23 mouse cellular contexts compared by ENCODE assay signal in the genomic region with DNA sequence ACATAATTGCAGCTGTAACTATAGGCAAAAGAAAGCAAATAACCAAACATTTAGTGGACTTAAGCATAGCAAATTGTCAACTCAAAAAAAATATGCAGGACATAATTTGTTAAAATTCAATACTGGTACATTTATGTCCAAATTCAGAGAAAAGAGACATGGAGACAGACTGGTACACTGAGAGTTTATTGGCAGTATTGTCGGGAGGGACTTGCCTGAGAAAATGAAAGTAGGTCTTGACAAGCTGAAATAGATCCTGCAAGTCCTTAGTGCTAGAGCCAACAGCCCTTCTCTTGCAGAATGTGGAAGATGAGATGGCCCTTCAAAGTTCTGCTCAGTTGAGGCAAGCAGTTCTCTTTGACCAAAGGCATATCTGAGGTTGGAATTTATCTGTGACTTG.
"Had no signal": no experiment of that assay in that cellular context is flagged by ENCODE, and none has a peak within 500 bp of the region (broad histone marks: within the 10 kb centered on the region; RNA-seq: fewer than 3 reads in every experiment).

No protein-coding gene starts in this region.

- H3K27ac ChIP-seq: liver, embryonic 15.5 days; lung, embryonic 15.5 days; macrophage; midbrain, embryonic 10.5 days; midbrain, embryonic 12.5 days; neural tube, embryonic 13.5 days; neural tube, embryonic 15.5 days had no signal

- H3K4me3 ChIP-seq: liver, embryonic 15.5 days; lung, embryonic 15.5 days; midbrain, embryonic 10.5 days; midbrain, embryonic 12.5 days; neural tube, embryonic 13.5 days; neural tube, embryonic 15.5 days had no signal

- H3K4me1 ChIP-seq: liver, embryonic 15.5 days; midbrain, embryonic 12.5 days; neural tube, embryonic 13.5 days; neural tube, embryonic 15.5 days had no signal

- DNase-seq: liver, postnatal 0 days; lung, adult 2 months; lung, postnatal 14 days; lung, postnatal 36 days; midbrain, embryonic 14.5 days; retina, postnatal 1 day; right cerebral cortex, adult 18-20 months; right cerebral cortex, postnatal 25 days; right cerebral cortex, postnatal 4 days; spleen, adult 18-20 months; thymus, adult 18-20 months; thymus, postnatal 14 days; thymus, postnatal 36 days had no signal

- H3K9me3 ChIP-seq: liver, embryonic 15.5 days; lung, embryonic 15.5 days; megakaryocyte, embryonic 14.5 days; midbrain, embryonic 10.5 days; midbrain, embryonic 12.5 days; neural tube, embryonic 13.5 days; neural tube, embryonic 15.5 days had no signal

- H3K36me3 ChIP-seq: liver, embryonic 15.5 days; lung, embryonic 15.5 days; midbrain, embryonic 10.5 days; midbrain, embryonic 12.5 days; neural tube, embryonic 13.5 days; neural tube, embryonic 15.5 days had no signal

- ATAC-seq: liver, postnatal 0 days; lung, postnatal 0 days; midbrain, embryonic 16.5 days had no signal

- H3K9ac ChIP-seq: liver, embryonic 15.5 days; liver, postnatal 0 days; lung, embryonic 15.5 days; midbrain, embryonic 12.5 days; neural tube, embryonic 13.5 days; neural tube, embryonic 15.5 days had no signal

- H3K4me2 ChIP-seq: liver, embryonic 15.5 days; lung, embryonic 15.5 days; midbrain, embryonic 12.5 days; neural tube, embryonic 13.5 days; neural tube, embryonic 15.5 days had no signal

- H3K27me3 ChIP-seq: liver, embryonic 15.5 days; lung, embryonic 15.5 days; megakaryocyte, embryonic 14.5 days; midbrain, embryonic 12.5 days; neural tube, embryonic 13.5 days; neural tube, embryonic 15.5 days had no signal
